Mouse (Mus musculus) heart, embryonic 10.5 days (tissue): ENCODE results near the gene Kdm1b. TPM values are rescaled to one million over a fixed set of nuclear protein-coding genes. Genes with fewer than 3 reads are reported as not detected.
A peak's percentile ranks its signal among the peaks of the same experiment; 100 is the strongest.

Experiments used
- DNase-seq: peaks from one replicate; pipeline ENCODE4 v3.0.0-alpha.2; 2017; ENCODE audit warnings: low spot score
- H3K27ac ChIP-seq: fragments of 300-500 bp; sonication (generic); 2 replicates; pipeline ENCODE4 v1.5.1; 2016; ENCODE audit warnings: mild to moderate bottlenecking
- H3K27me3 ChIP-seq: fragments of 300-500 bp; sonication (generic); 2 replicates; pipeline ENCODE4 v1.6.1; 2016; ENCODE audit warnings: mild to moderate bottlenecking; ENCODE audit not compliant: poor library complexity, insufficient read depth, severe bottlenecking
- H3K36me3 ChIP-seq: fragments of 300-500 bp; sonication (generic); 2 replicates; pipeline ENCODE4 v1.6.1; 2016; ENCODE audit warnings: mild to moderate bottlenecking, moderate library complexity
- H3K4me1 ChIP-seq: fragments of 300-500 bp; sonication (generic); 2 replicates; pipeline ENCODE4 v1.6.1; 2016; ENCODE audit warnings: mild to moderate bottlenecking
- H3K4me3 ChIP-seq: fragments of 300-500 bp; sonication (generic); 2 replicates; pipeline ENCODE4 v1.5.1; 2016; ENCODE audit warnings: mild to moderate bottlenecking, moderate library complexity
- H3K9me3 ChIP-seq: fragments of 300-500 bp; sonication (generic); 2 replicates; pipeline ENCODE4 v1.6.1; 2016; ENCODE audit warnings: mild to moderate bottlenecking, moderate library complexity
- WGBS: fragments of 180-500 bp; shearing (Covaris S2); methylation state at CpG from one replicate; pipeline ENCODE4 v1.1.7; 2016; 5-methylcytosine and 5-hydroxymethylcytosine counted together
- polyA plus RNA-seq: library from polyadenylated mRNA; unstranded; fragments of >200 nt; fragmentation: Nextera tagmentation; extraction: Ambion mirVana; gene quantifications from 2 replicates; pipeline ENCODE4 v1.2.1, GENCODE M21; 2016

Gene Kdm1b
- polyA plus RNA-seq, 1 experiment from 2014 or later = 7.9 TPM

GRCm38 (mm10) chr13:47070329-47071080, 27.2 kb downstream of the Kdm1b start:
- DNase-seq = peak; percentile 63
- Histone ChIP-seq H3K27ac (no peak overlapping the region), H3K36me3 (peaks cover 25% of the 10 kb centered on the region), H3K27me3 (no peaks in the 10 kb centered on the region), H3K9me3 (no peaks in the 10 kb centered on the region), H3K4me3 (no peak overlapping the region), H3K4me1 (no peaks in the 10 kb centered on the region)
- WGBS = 76% methylated on average over 15 of the region's 15 CpGs

- 0 out of 2 replicates have a peak, but pooled peaks cover 4% of the 10 kb centered on the region for H3K4me1 ChIP-seq
- no peaks in the 10 kb centered on the region for H3K27me3 ChIP-seq
- WGBS = 87% methylated on average over 13 of the region's 13 CpGs
- no peak overlapping the region for H3K27ac ChIP-seq
- peaks cover 22% of the 10 kb centered on the region for H3K36me3 ChIP-seq
- DNase-seq = peak; percentile 58
- H3K4me3 ChIP-seq = no peak overlapping the region
- no peaks in the 10 kb centered on the region for H3K9me3 ChIP-seq
Observed at GRCm38 (mm10) chr13:47071871-47072270, 28.6 kb downstream of the Kdm1b start.

- H3K4me3 ChIP-seq = no peak overlapping the region
- no peak overlapping the region for H3K27ac ChIP-seq
- peaks cover 22% of the 10 kb centered on the region for H3K36me3 ChIP-seq
- DNase-seq = peak; percentile 62
- 90% methylated on average over 5 of the region's 5 CpGs for WGBS
- H3K27me3 ChIP-seq = no peaks in the 10 kb centered on the region
- 0 out of 2 replicates have a peak, but pooled peaks cover 4% of the 10 kb centered on the region for H3K4me1 ChIP-seq
- H3K9me3 ChIP-seq = no peaks in the 10 kb centered on the region
Observed at GRCm38 (mm10) chr13:47072484-47072883, 29.2 kb downstream of the Kdm1b start.

- Histone ChIP-seq H3K36me3 (peaks cover 32% of the 10 kb centered on the region), H3K9me3 (no peaks in the 10 kb centered on the region), H3K27ac (no peak overlapping the region), H3K4me3 (no peak overlapping the region), H3K4me1 (0 out of 2 replicates have a peak, but pooled peaks cover 4% of the 10 kb centered on the region), H3K27me3 (no peaks in the 10 kb centered on the region)
- peak; percentile 62 for DNase-seq
- WGBS = 73% methylated on average over 5 of the region's 5 CpGs
Observed at GRCm38 (mm10) chr13:47076156-47076555, 32.9 kb downstream of the Kdm1b start.

GRCm38 (mm10) chr13:47077367-47077766, 34.1 kb downstream of the Kdm1b start:
- peaks cover 31% of the 10 kb centered on the region for H3K36me3 ChIP-seq
- H3K9me3 ChIP-seq = no peaks in the 10 kb centered on the region

GRCm38 (mm10) chr13:47078799-47079198, 35.5 kb downstream of the Kdm1b start:
- no peak for DNase-seq

More at GRCm38 (mm10) chr13:47077367-47077766, 34.1 kb downstream of the Kdm1b start:
- Histone ChIP-seq H3K4me3 (no peak overlapping the region), H3K4me1 (0 out of 2 replicates have a peak, but pooled peaks cover 4% of the 10 kb centered on the region), H3K27ac (no peak overlapping the region), H3K27me3 (no peaks in the 10 kb centered on the region)
- peak; percentile 58 for DNase-seq

GRCm38 (mm10) chr13:47080905-47081505, 37.7 kb downstream of the Kdm1b start:
- H3K9me3 ChIP-seq = no peaks in the 10 kb centered on the region
- H3K27me3 ChIP-seq = no peaks in the 10 kb centered on the region
- WGBS = 86% methylated on average over 4 of the region's 4 CpGs
- peaks cover 47% of the 10 kb centered on the region for H3K36me3 ChIP-seq
- no peak overlapping the region for H3K27ac ChIP-seq
- 0 out of 2 replicates have a peak, but pooled peaks cover 2% of the 10 kb centered on the region for H3K4me1 ChIP-seq
- peak; percentile 43 for DNase-seq
- no peak overlapping the region for H3K4me3 ChIP-seq

More at GRCm38 (mm10) chr13:47078799-47079198, 35.5 kb downstream of the Kdm1b start:
- 72% methylated on average over 5 of the region's 5 CpGs for WGBS
- Histone ChIP-seq H3K27me3 (no peaks in the 10 kb centered on the region), H3K36me3 (peaks cover 33% of the 10 kb centered on the region), H3K4me3 (no peak overlapping the region), H3K9me3 (no peaks in the 10 kb centered on the region), H3K27ac (no peak overlapping the region), H3K4me1 (0 out of 2 replicates have a peak, but pooled peaks cover 4% of the 10 kb centered on the region)

GRCm38 (mm10) chr13:47088433-47088832, 45.1 kb downstream of the Kdm1b start:
- Histone ChIP-seq H3K4me3 (no peak overlapping the region), H3K4me1 (no peaks in the 10 kb centered on the region), H3K36me3 (peaks cover 86% of the 10 kb centered on the region), H3K27ac (no peak overlapping the region), H3K27me3 (no peaks in the 10 kb centered on the region), H3K9me3 (no peaks in the 10 kb centered on the region)
- no peak for DNase-seq
- WGBS = 91% methylated on average over 1 of the region's 1 CpGs

- Histone ChIP-seq H3K4me1 (no peaks in the 10 kb centered on the region), H3K9me3 (no peaks in the 10 kb centered on the region), H3K36me3 (peaks cover 90% of the 10 kb centered on the region), H3K27ac (no peak overlapping the region), H3K27me3 (no peaks in the 10 kb centered on the region), H3K4me3 (no peak overlapping the region)
- 88% methylated on average over 2 of the region's 2 CpGs for WGBS
- DNase-seq = no peak
Observed at GRCm38 (mm10) chr13:47089271-47089670, 46.0 kb downstream of the Kdm1b start.

- Histone ChIP-seq H3K4me1 (no peaks in the 10 kb centered on the region), H3K27ac (no peak overlapping the region), H3K9me3 (no peaks in the 10 kb centered on the region), H3K27me3 (no peaks in the 10 kb centered on the region), H3K36me3 (peaks cover 84% of the 10 kb centered on the region), H3K4me3 (no peak overlapping the region)
- no peak for DNase-seq
- 90% methylated on average over 2 of the region's 2 CpGs for WGBS
Observed at GRCm38 (mm10) chr13:47093791-47094190, 50.5 kb downstream of the Kdm1b start.

- 92% methylated on average over 2 of the region's 2 CpGs for WGBS
- H3K27ac ChIP-seq = no peak overlapping the region
Observed at GRCm38 (mm10) chr13:47096591-47096990, 53.3 kb downstream of the Kdm1b start.

GRCm38 (mm10) chr13:47099265-47099664, 56.0 kb downstream of the Kdm1b start:
- H3K27ac ChIP-seq = no peak overlapping the region
- H3K36me3 ChIP-seq = peaks cover 74% of the 10 kb centered on the region
- 84% methylated on average over 7 of the region's 7 CpGs for WGBS

More at GRCm38 (mm10) chr13:47096591-47096990, 53.3 kb downstream of the Kdm1b start:
- no peaks in the 10 kb centered on the region for H3K9me3 ChIP-seq
- H3K4me3 ChIP-seq = no peak overlapping the region
- no peak for DNase-seq
- H3K36me3 ChIP-seq = peaks cover 87% of the 10 kb centered on the region
- H3K4me1 ChIP-seq = no peaks in the 10 kb centered on the region
- H3K27me3 ChIP-seq = no peaks in the 10 kb centered on the region

GRCm38 (mm10) chr13:47100587-47100986, 57.3 kb downstream of the Kdm1b start:
- H3K27me3 ChIP-seq = no peaks in the 10 kb centered on the region
- peaks cover 16% of the 10 kb centered on the region for H3K4me1 ChIP-seq
- no peaks in the 10 kb centered on the region for H3K9me3 ChIP-seq
- H3K36me3 ChIP-seq = peaks cover 60% of the 10 kb centered on the region
- no peak overlapping the region for H3K27ac ChIP-seq
- 95% methylated on average over 2 of the region's 2 CpGs for WGBS
- no peak for DNase-seq
- H3K4me3 ChIP-seq = no peak overlapping the region

More at GRCm38 (mm10) chr13:47099265-47099664, 56.0 kb downstream of the Kdm1b start:
- H3K27me3 ChIP-seq = no peaks in the 10 kb centered on the region
- no peak overlapping the region for H3K4me3 ChIP-seq
- H3K4me1 ChIP-seq = peaks cover 14% of the 10 kb centered on the region
- H3K9me3 ChIP-seq = no peaks in the 10 kb centered on the region
- DNase-seq = no peak
